Mouse (Mus musculus): ENCODE measurements around the gene Ntn4. TPM values are rescaled to one million over a fixed set of nuclear protein-coding genes. Genes with fewer than 3 reads are reported as not detected.

The Ntn4 gene
- polyA plus RNA-seq, 1 experiment from 2014 or later = 0.84 TPM

- DNase-seq (ENCODE audit: extremely low spot score, low spot score) = no peak
- Histone ChIP-seq H3K4me3 (no peak overlapping the region), H3K4me1 (peaks cover 3% of the 10 kb centered on the region), H3K9me3 (no peaks in the 10 kb centered on the region), H3K36me3 (replicated peaks) (peaks cover 65% of the 10 kb centered on the region), H3K27ac (no peak overlapping the region), H3K27me3 (ENCODE audit: poor library complexity, severe bottlenecking) (peaks cover 13% of the 10 kb centered on the region)
- WGBS = 93% methylated on average over 10 of the region's 10 CpGs
These were observed 7.4 kb downstream of the Ntn4 start for GRCm38 (mm10) chr10:93647655-93648561.

DNA sequence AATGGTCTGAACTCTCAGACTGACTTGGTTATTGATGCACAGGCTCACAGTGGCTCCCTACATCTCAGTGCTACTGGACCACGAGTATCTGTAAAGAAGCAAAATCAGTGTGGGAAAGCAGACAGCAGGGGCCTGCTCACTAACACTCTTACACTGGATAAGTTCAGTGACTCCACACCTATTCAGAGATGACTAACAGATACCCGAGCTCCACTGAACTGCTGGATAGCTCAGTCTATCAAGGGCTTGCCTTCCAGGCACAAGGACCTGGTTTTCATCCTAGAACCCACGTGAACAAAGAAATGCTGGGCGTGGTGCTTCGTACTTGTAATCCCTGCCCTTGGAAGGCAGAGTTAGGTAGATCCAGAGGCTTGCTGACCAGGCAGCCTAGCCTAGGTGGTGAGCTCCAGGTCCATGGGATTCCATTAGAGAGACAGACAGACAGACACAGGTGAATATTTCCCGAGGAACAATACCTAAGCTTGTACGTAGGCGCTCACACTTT, 8.2 kb downstream of the Ntn4 start:
- Histone ChIP-seq H3K4me3 (no peak overlapping the region), H3K4me1 (no peaks in the 10 kb centered on the region), H3K36me3 (replicated peaks) (peaks cover 65% of the 10 kb centered on the region), H3K27ac (no peak overlapping the region), H3K9me3 (no peaks in the 10 kb centered on the region), H3K27me3 (ENCODE audit: poor library complexity, severe bottlenecking) (peaks cover 6% of the 10 kb centered on the region; the same call in 1 of the 2 replicates)
- 90% methylated on average over 8 of the region's 8 CpGs for WGBS
- DNase-seq (ENCODE audit: extremely low spot score, low spot score) = no peak

- H3K4me3 ChIP-seq = no peak overlapping the region
- DNase-seq (ENCODE audit: extremely low spot score, low spot score) = no peak
- H3K36me3 ChIP-seq (replicated peaks) = peaks cover 67% of the 10 kb centered on the region
- peaks cover 4% of the 10 kb centered on the region; the same call in 1 of the 2 replicates for H3K27me3 ChIP-seq (ENCODE audit: poor library complexity, severe bottlenecking)
- H3K4me1 ChIP-seq = no peaks in the 10 kb centered on the region
- no peaks in the 10 kb centered on the region for H3K9me3 ChIP-seq
- H3K27ac ChIP-seq = no peak overlapping the region
- WGBS = 81% methylated on average over 5 of the region's 5 CpGs
These were observed 8.6 kb downstream of the Ntn4 start for GRCm38 (mm10) chr10:93649127-93649526.

- no peak for DNase-seq (ENCODE audit: extremely low spot score, low spot score)
- no peak overlapping the region for H3K27ac ChIP-seq
- no peak overlapping the region for H3K4me3 ChIP-seq
- H3K27me3 ChIP-seq (ENCODE audit: poor library complexity, severe bottlenecking) = no peaks in the 10 kb centered on the region
- 95% methylated on average over 5 of the region's 5 CpGs for WGBS
- H3K4me1 ChIP-seq = no peaks in the 10 kb centered on the region
- H3K36me3 ChIP-seq (replicated peaks) = peaks cover 66% of the 10 kb centered on the region
- no peaks in the 10 kb centered on the region for H3K9me3 ChIP-seq
These were observed 9.1 kb downstream of the Ntn4 start for GRCm38 (mm10) chr10:93649600-93649999.

DNA sequence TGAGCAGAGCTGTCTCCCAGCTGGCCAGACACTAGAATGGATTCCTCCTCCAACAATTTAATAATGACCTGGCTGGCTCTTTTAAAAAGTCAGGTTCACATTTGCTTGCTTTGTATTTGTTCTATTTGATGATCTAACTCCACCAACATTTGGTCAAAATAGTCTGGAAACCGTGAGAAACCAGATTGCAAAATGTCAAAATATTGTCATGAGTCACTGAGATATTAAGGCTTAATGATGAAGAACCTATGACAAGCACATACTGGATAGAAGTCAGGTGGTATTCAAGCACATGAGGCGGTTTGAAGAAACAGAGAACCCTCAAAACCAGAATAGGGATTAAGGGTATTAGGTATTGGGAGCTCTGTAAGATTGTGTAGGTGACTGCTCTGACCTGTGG, 12.8 kb downstream of the Ntn4 start:
- H3K4me1 ChIP-seq = no peaks in the 10 kb centered on the region
- H3K27me3 ChIP-seq (ENCODE audit: poor library complexity, severe bottlenecking) = no peaks in the 10 kb centered on the region
- DNase-seq (ENCODE audit: extremely low spot score, low spot score) = no peak
- H3K27ac ChIP-seq = no peak overlapping the region
- no peak overlapping the region for H3K4me3 ChIP-seq
- H3K9me3 ChIP-seq = no peaks in the 10 kb centered on the region
- H3K36me3 ChIP-seq (replicated peaks) = peaks cover 37% of the 10 kb centered on the region
- WGBS = 76% methylated on average over 2 of the region's 2 CpGs

DNA sequence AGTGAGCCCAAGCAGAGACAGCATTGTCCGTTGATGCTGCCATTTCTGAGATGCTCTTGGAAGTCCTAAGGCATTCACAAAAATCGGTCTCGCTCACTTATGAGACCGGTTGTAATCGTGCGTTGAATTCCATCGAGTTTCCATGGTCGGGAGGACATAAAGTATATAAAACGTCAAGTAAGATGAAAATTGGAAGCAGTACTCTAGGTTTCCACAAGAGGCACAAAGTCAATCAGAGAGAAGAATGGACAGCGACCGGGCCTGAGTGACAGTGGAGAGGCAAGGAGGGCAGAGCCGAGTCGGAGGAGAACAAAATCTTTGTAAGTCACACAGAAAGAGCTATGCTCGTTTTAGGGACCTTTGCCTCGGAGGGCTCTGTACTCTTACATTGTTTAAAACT, 14.9 kb downstream of the Ntn4 start:
- Histone ChIP-seq H3K4me1 (no peaks in the 10 kb centered on the region), H3K9me3 (no peaks in the 10 kb centered on the region), H3K27ac (no peak overlapping the region), H3K36me3 (replicated peaks) (peaks cover 17% of the 10 kb centered on the region), H3K27me3 (ENCODE audit: poor library complexity, severe bottlenecking) (no peaks in the 10 kb centered on the region), H3K4me3 (no peak overlapping the region)
- 84% methylated on average over 15 of the region's 15 CpGs for WGBS
- DNase-seq (ENCODE audit: extremely low spot score, low spot score) = no peak

DNA sequence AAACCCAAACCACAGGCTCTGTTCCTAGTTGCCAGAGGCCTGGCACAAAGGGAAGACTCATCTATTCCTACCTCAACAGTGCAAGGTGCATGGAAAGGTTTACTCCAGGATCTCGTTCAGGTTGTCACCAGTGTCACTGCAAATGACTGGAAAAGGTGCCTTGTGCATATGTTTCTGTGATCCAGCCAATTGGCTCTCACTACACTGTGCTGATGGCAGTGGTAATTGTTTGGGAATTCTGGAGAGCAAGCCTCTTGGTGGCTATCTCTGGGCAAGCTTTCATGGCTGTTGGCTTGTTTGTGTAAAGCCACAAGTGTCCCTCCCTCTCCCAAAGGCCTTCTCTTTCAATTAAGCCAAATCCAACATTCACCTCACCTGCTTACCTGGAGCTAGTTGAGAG, 19.3 kb downstream of the Ntn4 start:
- no peak overlapping the region for H3K27ac ChIP-seq
- H3K27me3 ChIP-seq (ENCODE audit: poor library complexity, severe bottlenecking) = no peaks in the 10 kb centered on the region
- 86% methylated on average over 1 of the region's 1 CpGs for WGBS
- no peak for DNase-seq (ENCODE audit: extremely low spot score, low spot score)
- H3K36me3 ChIP-seq (replicated peaks) = peaks cover 2% of the 10 kb centered on the region; the same call in 1 of the 2 replicates
- no peaks in the 10 kb centered on the region for H3K9me3 ChIP-seq
- H3K4me3 ChIP-seq = no peak overlapping the region
- 0 out of 2 replicates have a peak, but pooled peaks cover 4% of the 10 kb centered on the region for H3K4me1 ChIP-seq

GRCm38 (mm10) chr10:93661348-93661991, 21.0 kb downstream of the Ntn4 start:
- H3K4me1 ChIP-seq = 0 out of 2 replicates have a peak, but pooled peaks cover 4% of the 10 kb centered on the region
- H3K27ac ChIP-seq = no peak overlapping the region
- WGBS = 83% methylated on average over 6 of the region's 6 CpGs
- no peaks in the 10 kb centered on the region for H3K27me3 ChIP-seq (ENCODE audit: poor library complexity, severe bottlenecking)
- peaks cover under 1% of the 10 kb centered on the region; the same call in 1 of the 2 replicates for H3K36me3 ChIP-seq (replicated peaks)
- H3K4me3 ChIP-seq = no peak overlapping the region
- DNase-seq (ENCODE audit: extremely low spot score, low spot score) = no peak
- no peaks in the 10 kb centered on the region for H3K9me3 ChIP-seq

DNA sequence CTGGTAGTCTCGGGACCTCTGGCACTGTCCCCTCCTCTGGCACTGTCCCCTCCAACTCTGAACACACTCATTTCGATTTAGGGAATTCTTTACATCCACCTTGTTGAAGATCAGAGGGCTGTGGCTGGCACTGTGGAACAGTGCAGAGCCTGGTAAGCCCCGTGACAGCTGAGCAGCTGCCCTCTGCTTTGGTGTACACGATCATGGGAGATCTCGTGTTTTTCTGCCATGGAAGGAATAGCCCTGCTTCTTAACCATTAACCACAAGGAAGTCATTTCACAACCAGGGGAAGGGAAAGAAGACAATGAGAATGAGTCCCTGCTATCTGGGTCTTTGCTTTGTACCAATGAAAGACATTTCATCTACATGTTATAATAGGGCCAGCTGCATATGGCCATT, 21.5 kb downstream of the Ntn4 start:
- WGBS = 83% methylated on average over 5 of the region's 5 CpGs
- H3K4me3 ChIP-seq = no peak overlapping the region
- DNase-seq (ENCODE audit: extremely low spot score, low spot score) = no peak
- H3K9me3 ChIP-seq = no peaks in the 10 kb centered on the region
- no peaks in the 10 kb centered on the region for H3K27me3 ChIP-seq (ENCODE audit: poor library complexity, severe bottlenecking)
- H3K4me1 ChIP-seq = 0 out of 2 replicates have a peak, but pooled peaks cover 4% of the 10 kb centered on the region
- H3K36me3 ChIP-seq (replicated peaks) = no peaks in the 10 kb centered on the region; the same call in 1 of the 2 replicates
- H3K27ac ChIP-seq = no peak overlapping the region

- H3K9me3 ChIP-seq = no peaks in the 10 kb centered on the region
- no peak overlapping the region for H3K27ac ChIP-seq
- 0 out of 2 replicates have a peak, but pooled peaks cover 4% of the 10 kb centered on the region for H3K4me1 ChIP-seq
- DNase-seq (ENCODE audit: extremely low spot score, low spot score) = no peak
- no peak overlapping the region for H3K4me3 ChIP-seq
- 77% methylated on average over 2 of the region's 2 CpGs for WGBS
- H3K27me3 ChIP-seq (ENCODE audit: poor library complexity, severe bottlenecking) = no peaks in the 10 kb centered on the region
- H3K36me3 ChIP-seq (replicated peaks) = no peaks in the 10 kb centered on the region
These were observed 25.7 kb downstream of the Ntn4 start for GRCm38 (mm10) chr10:93666222-93666621.

DNA sequence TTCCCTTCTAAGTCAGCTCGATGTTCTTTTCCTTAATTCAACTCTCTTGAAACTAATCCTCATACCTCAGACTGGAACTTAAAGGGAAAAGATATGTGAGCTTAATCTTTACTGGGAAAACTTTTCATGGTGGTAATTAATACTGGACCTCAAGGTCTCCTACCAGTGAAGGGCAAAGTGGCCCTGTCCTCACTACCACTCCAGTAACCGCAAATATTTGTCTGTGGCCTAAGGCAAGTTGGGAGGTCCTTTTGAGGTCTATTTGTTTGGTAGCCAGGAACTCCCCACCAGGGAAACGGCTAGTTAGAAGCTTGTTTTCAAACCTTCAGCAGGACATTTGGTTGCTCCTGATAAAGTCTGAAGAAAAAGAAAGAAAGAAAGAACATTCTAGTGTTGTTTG, 26.5 kb downstream of the Ntn4 start:
- H3K27ac ChIP-seq = no peak overlapping the region
- 72% methylated on average over 3 of the region's 3 CpGs for WGBS
- H3K4me1 ChIP-seq = no peaks in the 10 kb centered on the region
- H3K4me3 ChIP-seq = no peak overlapping the region
- no peak for DNase-seq (ENCODE audit: extremely low spot score, low spot score)
- no peaks in the 10 kb centered on the region for H3K27me3 ChIP-seq (ENCODE audit: poor library complexity, severe bottlenecking)
- H3K9me3 ChIP-seq = no peaks in the 10 kb centered on the region
- H3K36me3 ChIP-seq (replicated peaks) = no peaks in the 10 kb centered on the region

GRCm38 (mm10) chr10:93672646-93673479, 32.4 kb downstream of the Ntn4 start:
- Histone ChIP-seq H3K4me3 (no peak overlapping the region), H3K27me3 (ENCODE audit: poor library complexity, severe bottlenecking) (no peaks in the 10 kb centered on the region), H3K4me1 (no peaks in the 10 kb centered on the region), H3K9me3 (no peaks in the 10 kb centered on the region; the same call in 1 of the 2 replicates), H3K27ac (no peak overlapping the region), H3K36me3 (replicated peaks) (peaks cover 14% of the 10 kb centered on the region)
- 89% methylated on average over 22 of the region's 22 CpGs for WGBS
- no peak for DNase-seq (ENCODE audit: extremely low spot score, low spot score)

Measured in forebrain, embryonic 10.5 days (tissue).